Mouse (Mus musculus) cerebellum, adult 2 months (tissue): ENCODE data around the gene Itgb2. TPM values are rescaled to one million over a fixed set of nuclear protein-coding genes. Genes with fewer than 3 reads are reported as not detected.

ENCODE experiments used
- DNase-seq, 2 experiments: peaks; one replicate each; pipeline ENCODE4 v3.0.0; 2021
- H3K27ac ChIP-seq: fragments of 200-500 bp; 2 replicates; pipeline ENCODE4 v1.5.1; 2012; ENCODE audit warnings: low read length, control low read depth, inconsistent platforms; ENCODE audit not compliant: insufficient read depth
- H3K27me3 ChIP-seq: fragments of 200-500 bp; 2 replicates; pipeline ENCODE4 v1.6.1; 2012; ENCODE audit warnings: inconsistent platforms, mild to moderate bottlenecking, low read length, moderate library complexity; ENCODE audit not compliant: control insufficient read depth, insufficient read depth
- H3K4me1 ChIP-seq: fragments of 200-500 bp; 2 replicates; pipeline ENCODE4 v1.6.1; 2011; ENCODE audit warnings: low read length; ENCODE audit not compliant: control insufficient read depth, insufficient read depth
- H3K4me3 ChIP-seq: fragments of 200-500 bp; replicated peaks from 2 replicates; pipeline ENCODE3; 2011; ENCODE audit warnings: mild to moderate bottlenecking, low read depth, low read length, control low read depth; ENCODE audit not compliant: insufficient read depth
- CTCF ChIP-seq: fragments of 200-500 bp; IDR thresholded peaks from 2 replicates; pipeline ENCODE4 v1.5.1; 2011; ENCODE audit warnings: low read depth, mild to moderate bottlenecking, control low read depth, low read length, moderate library complexity, borderline replicate concordance; ENCODE audit not compliant: insufficient read depth
- POLR2A ChIP-seq: fragments of 200-500 bp; IDR thresholded peaks from 2 replicates; pipeline ENCODE4 v1.6.1; 2011; ENCODE audit warnings: low read length, control low read depth, borderline replicate concordance; ENCODE audit not compliant: insufficient read depth
- WGBS: fragments of 180-500 bp; shearing (Covaris S2); methylation state at CpG from one replicate; pipeline ENCODE4 v1.1.7; 2018; 5-methylcytosine and 5-hydroxymethylcytosine counted together
- polyA plus RNA-seq: library from polyadenylated mRNA; depleted of rRNA; stranded (reverse); fragments of >200 nt; gene quantifications from 2 replicates; pipeline ENCODE4 v1.2.3, GENCODE M21; 2012; rRNA removed

Itgb2 gene
- polyA plus RNA-seq, 1 experiment, result 2.3 TPM

GRCm38 (mm10) chr10:77610221-77610961 lies 80.3 kb downstream of the Itgb2 start:
- no peak for TF ChIP-seq POLR2A
- no peak for TF ChIP-seq CTCF
- WGBS, result 29% methylated on average over 8 of the region's 8 CpGs
- peak; percentile 62 for DNase-seq
- H3K4me3 ChIP-seq, result no peak overlapping the region
- H3K27me3 ChIP-seq, result no peaks in the 10 kb centered on the region
- H3K27ac ChIP-seq, result 0 out of 2 replicates have a peak overlapping the region, but pooled peaks have one; percentile 22
- peaks cover 26% of the 10 kb centered on the region for H3K4me1 ChIP-seq

- Histone ChIP-seq H3K4me3 (no peak overlapping the region), H3K27ac (peak overlapping the region; percentile 65; the same call in 1 of the 2 replicates), H3K27me3 (no peaks in the 10 kb centered on the region), H3K4me1 (peaks cover 21% of the 10 kb centered on the region)
- no peak for TF ChIP-seq POLR2A
- no peak for TF ChIP-seq CTCF
- 35% methylated on average over 3 of the region's 3 CpGs for WGBS
- DNase-seq, result peak in 1 of 2 experiments; percentile 52
Observed at GRCm38 (mm10) chr10:77613409-77613808, 83.4 kb downstream of the Itgb2 start.

Other genes with a start within 250 kb of the Itgb2 start
- 154 and 173 TPM in 2 replicates for gene Adarb1, start 112.0 kb upstream of the Itgb2 start, polyA plus RNA-seq
- gene Fam207a, start 14.5 kb upstream of the Itgb2 start, polyA plus RNA-seq, result 36.5 and 39.0 TPM in 2 replicates
- 113 and 118 TPM in 2 replicates for gene Pttg1ip, start 51.5 kb downstream of the Itgb2 start, polyA plus RNA-seq
- gene Sumo3, start 75.8 kb downstream of the Itgb2 start, polyA plus RNA-seq, result 301 and 310 TPM in 2 replicates
- 33.8 and 37.7 TPM in 2 replicates for gene Gm49325, start 75.9 kb downstream of the Itgb2 start, polyA plus RNA-seq
- gene Ube2g2, start 92.0 kb downstream of the Itgb2 start, polyA plus RNA-seq, result 37.5 and 39.5 TPM in 2 replicates
- gene Tspear, start 156.3 kb downstream of the Itgb2 start, polyA plus RNA-seq, result 0.59 and 0.79 TPM in 2 replicates
- not detected in 2 replicates for gene Gm19402, start 160.5 kb downstream of the Itgb2 start, polyA plus RNA-seq
- gene Gm9508, start 167.0 kb downstream of the Itgb2 start, polyA plus RNA-seq, result not detected in 2 replicates
- gene Gm10272, start 176.4 kb downstream of the Itgb2 start, polyA plus RNA-seq, result not detected in 2 replicates
- gene Gm10024, start 181.2 kb downstream of the Itgb2 start, polyA plus RNA-seq, result 0.32 TPM in 1 of 2 replicates, not detected in the other
- not detected in 2 replicates for gene Gm10142, start 185.6 kb downstream of the Itgb2 start, polyA plus RNA-seq
- gene Krtap12-1, start 190.3 kb downstream of the Itgb2 start, polyA plus RNA-seq, result not detected in 2 replicates
- gene Gm10100, start 196.2 kb downstream of the Itgb2 start, polyA plus RNA-seq, result not detected in 2 replicates
- gene Gm18596, start 212.4 kb downstream of the Itgb2 start, polyA plus RNA-seq, result not detected in 2 replicates
- gene Gm9736, start 221.1 kb downstream of the Itgb2 start, polyA plus RNA-seq, result not detected in 2 replicates
- gene Gm3233, start 229.4 kb downstream of the Itgb2 start, polyA plus RNA-seq, result not detected in 2 replicates
- not detected in 2 replicates for gene Gm3238, start 241.1 kb downstream of the Itgb2 start, polyA plus RNA-seq
- gene Gm7138, start 246.7 kb downstream of the Itgb2 start, polyA plus RNA-seq, result not detected in 2 replicates